Mouse (Mus musculus) lung, adult 18-20 months (tissue): ENCODE data around the gene Cdhr3.

ENCODE experiments used
- DNase-seq, 2 experiments: peaks; one replicate each; pipeline ENCODE4 v3.0.0; 2022; ENCODE audit warnings: mixed read lengths in 2 of 2

Gene Cdhr3

DNA sequence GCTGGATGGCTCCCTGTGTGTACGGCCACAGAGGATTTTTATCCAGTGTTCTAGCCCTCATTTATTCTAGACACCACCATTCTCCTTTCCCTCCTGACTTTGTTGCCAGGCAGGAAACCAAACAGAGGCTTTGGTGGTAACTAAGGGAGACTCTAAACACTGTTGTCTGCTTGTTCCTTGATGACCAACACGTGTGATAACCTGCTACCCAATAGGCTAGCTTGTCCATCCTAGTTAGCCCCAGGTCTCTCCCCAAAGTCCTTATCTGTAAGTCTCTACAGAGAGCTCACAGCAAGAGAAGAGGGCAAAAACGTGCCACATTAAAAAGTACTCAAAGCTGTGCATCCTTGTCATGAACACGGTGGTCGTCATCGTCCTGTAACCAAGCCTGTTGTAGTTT is at the start of gene Cdhr3:
Gene Cdhr3, minus strand, starts transcription at position 101 of the 400 bp plus-strand sequence.
- no peak for DNase-seq

DNA sequence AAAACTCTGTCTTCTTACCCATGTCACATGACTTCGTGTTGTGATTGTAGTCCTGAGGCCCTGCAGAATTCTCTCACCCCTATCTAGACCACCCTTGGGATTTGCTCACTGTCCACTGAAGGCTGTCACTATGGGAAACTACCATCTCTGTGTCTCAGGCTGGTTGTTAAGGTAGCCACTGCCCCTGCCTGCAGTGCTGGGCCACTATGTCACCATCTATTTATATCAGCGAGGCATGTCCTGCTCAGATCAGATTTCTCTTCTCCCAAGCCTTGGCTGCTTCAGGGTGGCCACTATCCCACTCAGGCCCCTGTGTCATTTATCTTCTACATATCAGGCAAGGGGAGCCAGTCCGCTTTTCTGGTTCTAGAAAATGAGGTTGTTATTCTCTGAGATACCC is 46.4 kb upstream of the Cdhr3 start:
- DNase-seq: no peak

DNA sequence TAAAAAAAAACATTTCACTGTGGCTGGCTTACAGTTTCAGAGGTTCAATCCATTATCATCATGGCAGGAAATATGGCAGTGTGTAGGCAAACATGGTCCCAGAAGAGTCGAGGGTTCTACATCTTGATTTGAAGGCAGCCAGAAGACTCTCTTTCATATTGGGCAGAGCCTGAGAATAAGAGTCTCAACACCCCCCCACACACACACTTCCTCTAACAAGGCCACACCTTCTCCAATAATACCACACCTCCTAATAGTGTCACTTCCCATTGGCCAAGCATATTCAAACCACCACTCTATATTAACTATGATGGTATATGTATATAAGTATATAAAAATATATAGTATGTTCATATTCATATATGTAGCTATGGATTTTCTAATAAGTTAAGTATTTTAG is 45.2 kb upstream of the Cdhr3 start:
- DNase-seq: no peak

DNA sequence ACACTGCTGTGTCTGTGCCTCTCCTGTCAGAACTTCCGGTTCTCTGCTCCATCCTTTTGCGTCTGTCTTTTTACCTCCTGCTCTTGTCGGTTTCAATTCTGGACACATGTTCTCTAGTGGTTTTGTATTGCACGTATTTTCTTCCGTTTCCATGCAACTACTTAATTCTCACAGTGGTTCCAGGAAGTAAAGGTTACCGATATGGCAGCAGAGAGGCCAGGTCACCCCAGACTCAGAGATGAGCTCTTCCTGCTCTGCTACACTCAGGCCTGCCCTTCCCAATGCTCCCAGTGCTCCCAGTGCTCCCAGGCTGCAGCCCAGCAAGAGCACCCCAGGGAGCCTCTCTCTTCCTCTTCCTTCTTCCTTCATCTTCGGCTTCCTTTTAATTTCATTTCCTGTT is 39.1 kb upstream of the Cdhr3 start:
- no peak for DNase-seq

DNA sequence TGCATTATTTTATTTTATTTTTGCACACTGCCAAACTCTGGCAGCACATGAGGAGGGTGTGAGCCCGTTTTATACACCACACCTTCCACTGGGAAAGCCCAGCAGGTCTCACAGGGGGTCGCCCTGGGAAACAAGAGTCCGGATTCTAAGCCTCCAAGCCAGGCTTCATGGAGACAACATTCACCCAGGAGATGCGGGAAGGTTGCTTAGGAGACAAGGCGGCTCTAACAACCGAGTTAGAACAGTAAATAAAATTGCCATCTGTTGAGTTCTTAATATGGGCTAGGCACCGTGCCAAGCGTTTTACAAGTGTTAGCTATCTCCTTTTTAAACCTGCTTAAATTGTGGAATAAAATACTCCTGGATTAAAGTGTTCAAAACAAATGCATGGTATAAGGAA is 37.7 kb upstream of the Cdhr3 start:
- DNase-seq: no peak

DNA sequence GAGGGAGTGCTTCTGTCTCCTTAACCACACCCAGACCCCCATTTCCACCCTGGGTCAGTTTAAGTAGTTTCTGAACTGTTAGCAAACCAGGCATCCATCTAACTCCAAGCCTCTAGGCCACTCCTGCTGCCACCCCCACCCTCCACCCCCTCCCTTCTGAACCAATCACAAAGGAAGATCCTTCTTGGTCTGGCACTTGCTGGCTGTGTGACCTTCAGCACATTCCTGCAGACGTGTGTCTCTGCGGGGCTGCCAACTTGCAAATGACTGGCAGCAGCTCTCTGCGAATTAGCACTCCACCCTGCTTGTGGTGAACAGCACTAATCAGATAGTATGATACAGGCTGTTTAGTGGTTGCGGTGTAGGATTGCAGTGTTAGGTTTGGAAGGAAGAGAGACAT is 36.7 kb upstream of the Cdhr3 start:
- DNase-seq: no peak

DNA sequence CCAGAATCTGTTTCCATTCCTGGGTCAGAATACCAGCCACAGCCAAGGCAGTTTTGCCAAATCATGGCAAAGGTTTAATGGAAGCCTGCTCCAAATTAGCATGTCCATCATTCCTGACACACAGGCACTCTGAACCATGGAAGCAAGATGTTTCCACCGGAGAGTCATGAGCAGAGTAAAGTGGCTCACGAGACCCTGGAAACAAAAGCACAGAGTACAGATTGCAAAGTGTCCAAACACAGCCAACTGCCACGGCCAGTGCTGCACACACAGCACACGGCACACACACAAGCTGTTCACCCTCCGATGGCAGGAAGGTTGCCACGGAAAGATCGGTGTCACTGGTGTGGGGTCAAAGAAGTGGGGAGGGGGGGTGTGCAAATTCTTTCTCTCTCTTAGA is 36.0 kb upstream of the Cdhr3 start:
- DNase-seq: no peak

DNA sequence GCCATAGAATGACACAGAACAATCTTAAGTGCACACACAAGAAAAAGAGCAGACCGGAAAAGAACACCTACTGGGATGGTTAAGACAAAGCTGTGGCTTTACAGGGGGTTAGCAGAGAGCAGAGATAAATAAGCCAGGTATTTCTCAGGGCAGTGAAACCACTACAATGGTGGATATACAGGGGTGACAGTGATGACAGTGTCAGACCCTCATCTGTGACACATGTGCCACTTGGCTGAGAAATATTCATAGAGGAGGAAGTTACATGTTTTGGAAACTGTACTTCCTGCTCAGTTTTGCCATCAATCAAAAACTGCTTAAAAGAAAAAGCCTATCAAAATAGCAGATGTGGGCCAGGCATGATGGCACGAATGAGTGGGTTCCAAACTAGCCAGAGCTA is 35.4 kb upstream of the Cdhr3 start:
- no peak for DNase-seq

DNA sequence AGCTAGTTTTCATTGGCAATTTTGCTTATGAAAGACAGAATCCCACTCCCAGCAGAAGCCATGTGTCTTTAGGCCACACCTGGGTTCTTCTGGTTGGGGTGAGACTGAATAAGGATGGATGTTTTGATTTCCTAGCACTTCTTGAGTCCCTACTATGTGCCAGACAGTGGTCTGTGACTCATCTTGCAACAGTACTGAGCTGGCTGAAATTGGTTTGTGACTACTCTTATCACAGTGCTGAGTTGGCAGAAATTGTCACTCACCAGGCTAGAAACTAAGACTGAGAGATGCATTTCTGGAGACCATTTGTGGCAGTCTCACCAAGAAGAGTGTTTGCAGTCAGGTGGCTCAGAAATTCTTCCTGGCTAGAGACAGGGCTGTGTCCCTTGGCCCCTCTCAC is 33.6 kb upstream of the Cdhr3 start:
- no peak for DNase-seq

DNA sequence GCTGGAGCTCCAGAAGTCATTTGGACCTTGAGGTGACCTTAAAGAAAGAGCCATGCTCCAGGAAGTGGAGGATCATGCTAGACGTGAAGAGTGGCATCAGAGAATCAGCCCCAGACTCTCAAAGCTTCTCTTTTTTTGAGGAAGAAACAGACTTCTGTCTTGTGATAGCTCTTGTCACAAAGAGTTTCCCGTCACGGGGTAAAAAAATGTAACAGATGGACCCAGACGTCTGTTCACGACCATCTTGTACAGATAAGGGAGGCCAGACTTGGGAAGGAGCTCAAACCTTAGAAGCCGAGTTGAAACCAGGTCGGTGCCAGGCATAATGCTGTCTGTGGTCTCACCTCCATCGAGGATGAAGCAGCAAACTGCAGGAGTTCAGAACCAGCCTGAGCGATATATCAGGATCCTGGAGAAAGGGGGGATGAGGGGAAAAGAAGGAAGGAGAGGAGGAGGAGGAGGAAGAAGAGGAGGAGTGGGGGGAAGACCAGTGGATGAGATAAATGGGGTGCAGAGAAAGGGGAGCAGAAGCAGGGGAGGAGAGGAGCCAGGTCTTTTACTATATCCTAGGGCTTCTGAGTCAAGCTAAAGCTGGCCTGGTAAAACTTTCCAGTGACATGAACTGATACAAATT is 33.0 kb upstream of the Cdhr3 start:
- no peak for DNase-seq

DNA sequence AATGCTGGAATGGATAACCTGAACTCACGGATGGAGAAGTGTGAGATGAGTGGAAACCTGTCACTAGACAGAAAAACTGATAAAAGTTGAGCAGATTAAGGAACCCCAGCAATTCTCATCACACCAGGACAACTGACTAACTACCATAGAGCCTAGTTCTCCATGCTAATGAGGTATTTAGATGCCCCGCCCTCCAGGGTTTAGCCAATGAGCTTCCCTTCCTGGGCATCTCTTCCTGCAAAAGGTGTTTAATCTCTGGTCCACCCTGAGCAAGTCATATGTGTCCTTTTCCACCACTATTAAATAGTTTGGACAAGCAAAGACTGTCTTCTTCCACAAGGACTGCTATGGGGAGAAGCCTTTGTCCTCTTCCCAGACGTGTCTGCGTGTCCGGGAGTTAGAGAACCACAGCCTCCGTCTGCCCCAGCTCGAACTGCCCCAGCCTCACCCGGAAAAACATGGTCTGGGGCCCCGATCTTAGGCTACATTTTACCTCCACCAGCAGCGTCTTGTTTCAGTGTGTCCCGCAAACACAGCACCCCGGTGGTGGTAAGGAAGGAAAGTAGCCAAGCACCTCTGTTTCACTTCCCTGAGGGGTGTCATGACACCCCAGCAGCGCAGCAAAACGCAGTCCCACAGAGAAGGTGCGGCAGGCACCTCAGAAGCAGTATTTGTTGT is 26.1 kb upstream of the Cdhr3 start:
- DNase-seq: no peak

DNA sequence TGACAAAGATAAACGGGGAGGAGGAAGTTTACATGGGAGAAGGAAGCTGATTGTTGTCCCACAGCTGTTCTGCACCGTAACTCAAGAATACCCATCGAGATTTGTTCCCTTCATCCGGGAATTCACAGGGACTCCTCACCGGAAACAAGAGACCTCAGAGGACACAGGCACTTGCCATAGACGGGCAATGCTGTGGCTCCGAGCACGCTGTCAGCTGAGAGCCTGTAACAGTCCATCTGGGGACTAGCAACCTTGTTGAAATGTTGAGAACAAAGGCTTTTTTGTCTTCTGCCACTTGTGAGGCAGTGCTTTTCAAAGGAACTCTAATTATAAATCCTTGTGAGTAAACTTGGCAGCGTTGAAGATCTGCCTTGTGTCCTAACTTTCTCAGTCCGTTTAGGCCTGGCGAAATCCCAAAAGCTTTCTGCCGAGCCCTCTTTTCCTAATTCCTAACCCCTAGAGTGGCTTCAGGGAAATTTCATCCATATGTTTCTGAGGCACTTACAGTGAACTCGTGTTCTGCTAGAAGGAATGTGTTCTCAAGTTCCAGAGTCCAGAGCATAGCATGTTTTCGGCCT is 18.3 kb upstream of the Cdhr3 start:
- DNase-seq: peak; percentile 40 to 63

DNA sequence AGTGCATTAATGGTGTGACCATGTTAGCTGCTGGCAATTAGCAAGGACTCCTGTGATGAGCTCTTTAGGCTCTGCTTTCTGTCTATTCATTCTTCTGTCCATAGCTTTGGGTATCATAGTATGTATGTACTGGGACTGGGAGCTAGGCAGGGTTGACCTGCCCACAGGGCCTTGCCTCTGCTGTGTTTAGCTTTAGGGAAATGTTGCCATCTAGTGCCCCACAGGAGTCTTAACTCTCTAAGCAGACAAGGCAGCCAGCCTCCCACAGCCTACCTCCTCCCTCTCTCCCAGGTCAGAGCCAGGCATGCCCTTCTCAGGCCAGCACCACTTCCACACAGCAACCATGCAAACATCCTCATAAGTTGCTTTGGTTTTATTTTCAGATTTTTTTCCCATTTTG is 16.9 kb upstream of the Cdhr3 start:
- DNase-seq: peak in 1 of 2 experiments; percentile 26

DNA sequence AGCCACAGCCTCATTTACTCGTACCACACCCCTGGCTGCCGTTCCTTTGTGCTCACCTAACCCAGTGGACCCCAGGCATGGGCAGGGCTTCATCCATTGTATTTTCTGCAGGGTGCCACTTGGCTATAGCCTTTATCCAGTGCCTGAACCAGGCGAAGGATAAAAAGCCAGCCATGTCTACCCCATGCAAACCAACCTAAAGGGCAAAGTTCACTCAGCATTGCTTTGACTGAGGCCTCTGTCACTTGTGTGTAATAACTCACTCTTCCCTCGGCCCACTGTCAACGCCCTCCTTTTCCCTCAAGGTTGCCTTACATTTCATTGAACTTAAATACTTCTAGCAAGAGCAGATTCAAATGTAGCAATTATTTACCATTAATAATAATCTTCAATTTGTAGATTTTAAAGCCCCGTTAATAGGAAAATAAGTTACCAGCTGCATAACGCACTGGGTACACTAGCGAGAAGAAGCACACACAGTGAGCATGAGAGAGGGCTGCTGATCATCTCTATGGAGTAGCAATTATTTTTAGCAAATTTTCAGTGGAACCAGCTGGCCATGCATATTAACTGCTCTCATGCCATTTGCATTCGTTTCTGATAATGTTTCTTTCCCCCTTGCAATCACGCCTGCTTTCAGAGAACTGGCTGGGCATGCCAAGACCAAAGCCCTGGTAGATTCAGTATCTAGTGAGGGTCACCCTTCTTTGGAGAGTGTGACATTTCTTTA is 13.9 kb upstream of the Cdhr3 start:
- no peak for DNase-seq

DNA sequence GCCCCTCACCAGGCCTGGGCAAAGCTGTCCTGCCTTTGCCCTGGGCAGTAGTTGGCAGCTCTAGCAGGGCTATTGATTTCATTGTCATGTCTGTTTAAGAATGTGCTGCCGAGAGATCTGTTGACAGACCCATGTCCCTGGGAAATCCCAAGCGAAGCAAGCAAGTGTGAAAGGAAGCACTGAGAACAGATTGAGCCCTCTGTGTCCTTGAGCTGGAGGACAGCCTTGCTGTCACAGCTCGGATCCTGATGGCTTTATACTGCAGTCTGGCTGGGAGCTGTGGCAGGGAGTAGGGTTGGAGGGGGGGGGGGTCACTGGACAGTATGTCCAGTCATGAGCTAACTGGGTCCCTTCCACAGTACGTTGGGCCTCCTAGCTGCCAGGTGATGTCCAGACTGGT is 13.0 kb upstream of the Cdhr3 start:
- no peak for DNase-seq

DNA sequence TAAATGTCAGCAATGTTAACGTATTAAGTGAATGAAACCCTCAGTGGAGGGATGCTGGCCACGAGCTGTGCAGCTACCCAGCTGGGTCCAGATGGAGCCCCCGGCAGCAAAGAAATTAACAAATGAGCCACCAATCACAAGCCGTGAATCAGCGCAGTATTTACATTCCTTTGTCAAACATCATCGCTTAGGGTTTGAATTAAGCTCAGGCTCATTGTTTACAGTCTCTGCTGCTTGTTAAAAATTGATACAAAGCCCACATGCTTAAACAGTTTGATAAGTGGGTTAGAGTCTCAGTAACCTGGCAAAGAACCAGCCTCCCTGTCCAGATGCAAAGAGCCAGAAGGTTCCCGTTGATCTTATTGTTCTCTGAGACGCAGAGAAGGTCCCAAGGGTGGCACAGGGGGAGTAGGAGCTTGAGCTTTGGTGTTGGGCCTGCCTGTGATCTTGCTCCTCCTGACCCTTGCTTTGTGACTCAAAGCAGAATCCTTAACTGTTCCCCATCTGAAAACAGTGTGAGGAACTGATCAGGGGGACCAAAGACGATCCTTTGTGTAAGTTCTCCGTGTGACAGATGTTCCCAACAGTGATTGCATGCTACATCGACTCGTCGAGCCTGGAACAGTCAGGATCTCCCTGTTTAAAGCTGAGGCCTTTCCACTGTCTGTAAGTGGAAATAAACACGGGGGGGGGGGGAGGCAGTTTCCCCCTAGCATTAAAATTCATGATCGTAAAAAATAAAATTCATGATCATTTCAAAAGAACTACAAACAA is 9.9 kb upstream of the Cdhr3 start:
- DNase-seq: no peak

DNA sequence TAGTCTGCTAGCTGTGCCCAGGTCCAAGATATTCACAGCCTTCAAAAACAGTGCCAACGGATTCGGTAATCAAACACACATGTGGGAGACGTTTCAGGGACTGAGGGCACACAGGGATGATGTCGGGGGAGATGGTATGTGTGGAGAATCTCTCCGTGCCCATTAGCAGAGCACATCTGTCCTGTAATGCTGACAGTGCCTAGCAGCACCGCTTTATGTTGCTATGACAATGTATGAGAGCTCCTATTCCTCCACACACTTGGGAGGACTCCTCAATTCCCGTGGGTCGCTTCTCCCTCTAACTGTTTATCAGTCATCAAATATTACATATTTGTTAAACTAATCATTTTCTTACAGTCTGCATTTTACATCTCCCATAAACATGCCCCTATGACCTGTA is 9.0 kb upstream of the Cdhr3 start:
- no peak for DNase-seq

DNA sequence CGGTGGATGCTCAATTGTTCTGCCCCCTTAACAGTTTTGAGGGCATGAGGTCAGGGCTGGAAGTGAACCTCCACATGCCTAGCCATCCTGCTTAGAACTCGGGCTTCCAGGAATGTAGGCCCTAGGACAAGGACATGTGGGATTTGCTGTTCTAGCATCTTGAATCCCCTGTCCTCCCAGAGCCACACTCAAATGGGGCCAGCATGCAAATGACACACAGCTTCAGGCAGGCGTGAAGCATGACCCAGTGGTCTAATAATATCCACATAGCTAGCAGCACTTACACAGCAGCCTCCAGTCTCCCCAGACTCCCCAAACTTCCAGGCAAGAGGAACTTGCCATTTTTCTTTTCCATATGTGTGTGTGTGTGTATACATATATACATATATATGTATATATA is 3.3 kb upstream of the Cdhr3 start:
- DNase-seq: no peak

DNA sequence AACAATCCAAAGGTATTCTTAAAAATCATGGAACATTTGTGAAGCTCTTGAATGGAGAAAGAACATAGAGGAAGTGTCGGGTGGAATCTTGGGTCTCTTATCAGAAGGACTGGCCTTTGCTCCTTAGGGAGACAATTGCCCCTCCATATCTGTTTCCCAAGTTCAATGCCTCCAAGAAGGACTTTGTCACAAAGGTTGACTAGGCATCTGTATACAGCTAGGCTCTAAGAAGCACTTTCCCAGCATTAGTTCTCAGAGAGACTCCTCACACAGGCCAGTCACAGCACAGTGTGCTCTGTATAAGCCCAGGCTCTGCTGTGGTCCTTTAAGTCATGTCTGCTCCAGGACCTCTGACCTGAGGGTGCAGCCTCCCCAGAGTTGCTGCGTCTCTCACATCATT is 479 bp downstream of the Cdhr3 start:
- no peak for DNase-seq

DNA sequence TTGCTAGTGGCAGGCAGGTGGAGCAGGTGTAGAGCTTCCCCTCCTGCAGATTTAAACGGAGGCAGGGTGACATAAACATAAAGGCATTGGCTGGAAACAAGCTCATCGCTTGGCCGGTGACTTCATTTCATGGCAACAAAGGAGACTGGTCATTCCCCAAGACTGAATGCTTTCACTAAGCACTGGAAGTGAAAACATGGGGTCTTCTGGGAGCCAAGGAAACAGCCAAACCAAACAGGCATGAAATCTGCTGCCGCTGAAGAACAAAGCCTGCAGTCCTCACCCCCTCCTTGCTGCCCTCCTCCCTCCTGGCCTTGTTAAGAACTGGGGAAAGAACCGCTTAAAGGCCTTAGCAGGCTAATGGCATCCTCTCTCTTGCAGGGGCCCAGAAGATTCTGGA is 6.5 kb downstream of the Cdhr3 start:
- DNase-seq: no peak

DNA sequence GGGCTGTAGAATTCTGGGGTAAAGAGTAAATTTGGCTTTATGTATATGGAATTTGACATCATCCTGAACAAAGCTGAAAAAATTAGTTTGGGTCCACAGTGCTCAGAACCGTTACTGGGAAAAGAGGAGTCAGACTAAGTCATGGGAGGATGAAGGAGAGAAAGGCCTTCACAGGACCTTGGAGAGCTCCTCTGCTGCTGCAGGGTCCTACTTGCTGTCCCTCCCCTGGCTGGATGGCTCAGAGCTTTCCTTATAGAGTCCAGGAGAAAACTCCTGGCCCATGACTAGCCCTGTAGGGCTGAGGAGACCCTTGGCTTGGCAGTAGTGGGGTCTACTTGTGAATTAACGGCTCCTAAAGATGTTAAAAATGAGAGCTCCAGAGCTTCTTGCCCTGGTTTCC is 8.0 kb downstream of the Cdhr3 start:
- no peak for DNase-seq

DNA sequence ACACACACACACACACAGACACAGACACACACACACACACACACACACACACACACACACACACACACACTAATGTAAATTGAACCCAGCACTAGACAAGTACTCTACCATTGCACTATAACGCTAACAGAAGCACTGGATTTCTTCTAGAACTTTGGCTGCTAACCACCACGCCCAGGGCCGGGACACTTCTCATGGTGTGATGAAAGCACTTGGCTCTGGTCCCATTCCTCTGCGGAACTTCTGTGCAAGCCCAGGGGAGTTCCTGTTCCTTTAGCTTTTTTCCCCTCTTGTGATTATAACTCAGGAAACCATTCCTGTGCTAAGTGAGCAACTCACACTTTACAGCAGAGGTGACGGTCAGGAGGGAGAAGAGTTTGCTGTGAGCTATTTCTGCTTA is 9.3 kb downstream of the Cdhr3 start:
- peak; percentile 75 to 80 for DNase-seq

DNA sequence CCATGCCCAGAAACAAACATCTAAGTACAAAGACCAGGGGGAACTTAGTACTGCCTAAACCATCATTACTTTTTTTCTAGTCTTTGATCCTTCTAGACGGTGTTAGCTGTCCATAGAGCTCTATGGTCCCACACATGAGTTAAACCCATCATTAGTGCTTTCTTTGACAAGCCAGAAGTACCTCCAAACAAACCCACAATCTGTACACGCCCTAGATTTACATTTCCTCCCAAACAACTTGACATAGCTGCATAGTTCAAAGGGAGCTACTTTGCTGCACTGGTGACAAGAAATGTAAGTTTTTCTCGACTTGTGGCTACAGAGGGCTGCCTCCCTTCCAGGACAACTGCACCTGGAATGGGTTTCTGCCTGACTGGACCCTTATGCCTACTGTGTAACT is 16.4 kb downstream of the Cdhr3 start:
- DNase-seq: no peak
